Mouse (Mus musculus) olfactory bulb, adult 2 months (tissue): Measurements from ENCODE around the gene Phlda2.

Experiments used
- CTCF ChIP-seq: fragments of 200-500 bp; IDR thresholded peaks from 2 replicates; pipeline ENCODE4 v1.5.1; 2012; ENCODE audit warnings: low read depth, mild to moderate bottlenecking, low read length, moderate library complexity; ENCODE audit not compliant: insufficient read depth
- POLR2A ChIP-seq: fragments of 200-500 bp; IDR thresholded peaks from 2 replicates; pipeline ENCODE4 v1.6.1; 2012; ENCODE audit warnings: mild to moderate bottlenecking, low read depth, low read length, moderate library complexity; ENCODE audit not compliant: insufficient read depth

DNA sequence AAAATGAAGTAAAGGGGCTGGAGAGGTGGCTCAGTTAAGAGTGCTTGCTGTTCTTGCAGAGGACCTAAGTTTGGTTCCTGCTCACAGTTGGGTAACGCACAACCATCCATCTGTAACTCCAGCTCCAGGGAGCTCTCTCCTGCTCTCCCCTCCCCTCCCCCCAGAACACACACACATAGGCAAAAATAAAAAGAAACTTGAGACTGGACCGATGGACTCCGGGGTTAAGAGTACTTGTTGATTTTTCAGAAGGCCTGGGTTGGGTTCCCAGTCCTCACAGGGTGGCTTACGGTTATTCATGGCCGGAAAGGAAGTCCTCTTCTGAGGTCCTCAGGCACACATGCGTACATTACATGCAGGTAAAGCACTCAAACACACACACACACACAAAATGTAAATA lies 976 bp upstream of the Phlda2 start:
- TF ChIP-seq CTCF (no peak), POLR2A (no peak)
